Mouse (Mus musculus): Measurements from ENCODE around the gene D930020B18Rik.

The D930020B18Rik gene

GRCm38 (mm10) chr10:121641272-121642053 is at the start of gene D930020B18Rik:
TSS of gene D930020B18Rik (plus strand) at chr10:121641588.
- DNase-seq, result peak; percentile 12

GRCm38 (mm10) chr10:121596580-121596979 is 44.8 kb upstream of the D930020B18Rik start:
- DNase-seq, result no peak

- DNase-seq, result no peak
These were observed 40.1 kb upstream of the D930020B18Rik start for GRCm38 (mm10) chr10:121601272-121601671.

- DNase-seq, result no peak
These were observed 37.8 kb upstream of the D930020B18Rik start for GRCm38 (mm10) chr10:121603556-121603955.

- DNase-seq, result no peak
These were observed 36.6 kb upstream of the D930020B18Rik start for GRCm38 (mm10) chr10:121604632-121605344.

- no peak for DNase-seq
These were observed 33.2 kb upstream of the D930020B18Rik start for GRCm38 (mm10) chr10:121608177-121608576.

GRCm38 (mm10) chr10:121611587-121611986 is 29.8 kb upstream of the D930020B18Rik start:
- DNase-seq, result no peak

GRCm38 (mm10) chr10:121612448-121612847 is 28.9 kb upstream of the D930020B18Rik start:
- no peak for DNase-seq

GRCm38 (mm10) chr10:121613570-121613969 is 27.8 kb upstream of the D930020B18Rik start:
- DNase-seq, result no peak

- no peak for DNase-seq
These were observed 26.1 kb upstream of the D930020B18Rik start for GRCm38 (mm10) chr10:121615146-121615870.

GRCm38 (mm10) chr10:121615935-121616334 is 25.5 kb upstream of the D930020B18Rik start:
- DNase-seq, result no peak

GRCm38 (mm10) chr10:121622431-121622830 is 19.0 kb upstream of the D930020B18Rik start:
- no peak for DNase-seq

- DNase-seq, result no peak
These were observed 17.7 kb upstream of the D930020B18Rik start for GRCm38 (mm10) chr10:121623670-121624069.

GRCm38 (mm10) chr10:121625006-121625405 is 16.4 kb upstream of the D930020B18Rik start:
- DNase-seq, result no peak

GRCm38 (mm10) chr10:121625407-121626185 is 15.8 kb upstream of the D930020B18Rik start:
- DNase-seq, result no peak

GRCm38 (mm10) chr10:121626186-121626882 is 15.1 kb upstream of the D930020B18Rik start, which contains the start of gene Xpot:
TSS of gene Xpot (minus strand) at chr10:121626332.
- DNase-seq, result peak; percentile 97

- DNase-seq, result no peak
These were observed 14.1 kb upstream of the D930020B18Rik start for GRCm38 (mm10) chr10:121627216-121627852.

- no peak for DNase-seq
These were observed 12.8 kb upstream of the D930020B18Rik start for GRCm38 (mm10) chr10:121628561-121629040.

GRCm38 (mm10) chr10:121634159-121634558 is 7.2 kb upstream of the D930020B18Rik start:
- no peak for DNase-seq

- no peak for DNase-seq
These were observed 5.1 kb upstream of the D930020B18Rik start for GRCm38 (mm10) chr10:121636276-121636675.

GRCm38 (mm10) chr10:121639573-121639972 is 1.8 kb upstream of the D930020B18Rik start:
- DNase-seq, result no peak

Data from cerebellum, adult 11 months (tissue).